Mouse (Mus musculus) heart, postnatal 4 days (tissue): ENCODE data around the gene Nid1. TPM values are rescaled to one million over a fixed set of nuclear protein-coding genes. Genes with fewer than 3 reads are reported as not detected.
A peak's percentile ranks its signal among the peaks of the same experiment; 100 is the strongest.
"Not testable (repeated sequence)": the region's sequence is repeated elsewhere in the genome, so short reads cannot be mapped to it uniquely, and the experiment has no call there.

Experiments used
- DNase-seq: peaks from one replicate; pipeline ENCODE4 v3.0.0; 2021
- total RNA-seq, 2 experiments: library from RNA; stranded (reverse); gene quantifications; 2 replicates each; pipeline ENCODE4 v1.2.3; 2021

The Nid1 gene
- total RNA-seq, 2 experiments from 2014 or later = 162 to 168 TPM

DNA sequence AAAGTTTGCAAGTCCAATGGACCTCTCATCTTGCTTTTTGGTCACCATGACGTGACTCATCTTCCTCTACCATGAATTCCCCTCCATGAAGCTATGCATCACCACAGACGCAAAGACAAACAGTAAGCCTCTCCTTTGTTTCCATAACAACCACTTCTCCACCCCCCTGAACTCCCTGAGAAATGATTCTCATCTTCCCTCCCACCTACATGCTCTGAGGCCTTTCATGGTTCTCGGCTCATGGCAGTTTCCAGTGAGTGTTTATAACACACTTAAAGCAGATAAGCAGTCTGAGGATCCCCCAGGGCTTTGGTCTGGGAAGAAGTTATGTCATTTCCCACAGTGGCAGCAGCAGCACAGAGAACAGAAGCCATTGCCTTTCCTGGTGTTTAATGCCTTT lies 56.2 kb downstream of the Nid1 start:
- DNase-seq = no peak

DNA sequence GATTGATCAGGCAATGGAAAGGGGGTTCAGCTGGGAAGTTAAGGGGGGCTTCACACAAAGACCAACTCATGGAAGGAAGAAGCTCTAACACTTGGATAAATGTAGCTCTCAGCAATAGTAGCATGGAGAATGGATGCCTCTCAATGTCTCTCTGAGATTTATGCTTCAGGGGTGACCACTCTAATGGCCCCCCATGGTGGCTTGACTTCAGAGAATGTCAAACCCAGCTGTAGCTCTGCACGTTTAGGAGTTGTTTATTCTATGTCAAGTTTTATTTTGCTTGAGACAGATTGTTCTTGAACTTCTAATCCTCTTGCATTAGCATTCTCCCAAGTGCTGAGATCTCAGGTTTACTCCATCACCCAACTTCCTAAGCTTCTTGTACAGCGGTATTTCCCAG lies 60.7 kb downstream of the Nid1 start:
- DNase-seq = no peak

DNA sequence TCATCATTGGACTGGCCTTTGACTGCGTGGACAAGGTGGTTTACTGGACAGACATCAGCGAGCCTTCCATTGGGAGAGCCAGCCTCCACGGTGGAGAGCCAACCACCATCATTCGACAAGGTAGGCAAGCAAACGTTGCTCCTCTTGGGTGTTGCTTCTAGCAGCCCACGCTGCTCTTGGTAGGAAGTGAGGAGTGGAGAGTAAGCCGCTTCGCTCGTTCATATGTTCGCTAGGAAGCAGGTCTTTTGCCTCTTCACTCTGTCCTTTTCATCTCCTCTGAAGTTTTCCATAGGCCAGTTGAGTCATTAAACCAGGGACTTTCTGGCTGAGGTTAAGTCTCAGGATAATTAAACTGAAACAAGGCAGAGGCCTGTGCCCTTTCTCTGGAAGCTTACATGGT lies 65.1 kb downstream of the Nid1 start:
- DNase-seq = no peak

DNA sequence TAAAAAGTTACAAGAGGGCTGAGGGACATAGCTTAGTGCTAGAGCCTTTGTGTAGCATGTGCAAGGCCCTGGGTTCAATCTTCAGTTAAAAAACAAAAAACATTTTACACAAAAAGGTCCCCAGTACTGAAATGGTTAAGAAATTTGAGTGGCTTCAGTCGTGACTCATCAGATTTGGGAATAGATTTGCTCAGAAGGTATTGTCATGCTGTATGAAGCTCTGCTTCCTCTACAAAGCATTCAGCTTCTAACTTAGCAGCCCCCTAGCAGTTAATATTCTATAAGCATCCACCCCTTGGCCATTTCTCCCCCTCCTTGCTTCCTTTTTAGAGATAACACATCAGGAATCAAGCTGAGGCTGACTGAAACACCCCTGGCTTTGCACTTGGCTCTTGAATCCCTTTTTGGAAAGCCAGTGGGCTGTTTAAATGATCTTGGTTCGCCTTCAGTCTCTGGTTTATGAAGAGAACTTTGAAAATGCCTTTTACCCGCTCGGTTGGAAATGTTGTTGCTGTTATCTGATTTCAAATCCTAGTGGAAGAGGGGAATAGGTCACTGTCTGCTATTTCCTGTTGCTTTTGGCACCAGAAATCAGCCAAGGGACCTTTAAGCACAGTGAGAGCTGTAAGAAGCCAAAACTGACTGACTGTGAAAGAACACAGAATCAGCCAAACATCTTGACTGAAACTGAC lies 66.5 kb downstream of the Nid1 start:
- DNase-seq = peak; percentile 22

DNA sequence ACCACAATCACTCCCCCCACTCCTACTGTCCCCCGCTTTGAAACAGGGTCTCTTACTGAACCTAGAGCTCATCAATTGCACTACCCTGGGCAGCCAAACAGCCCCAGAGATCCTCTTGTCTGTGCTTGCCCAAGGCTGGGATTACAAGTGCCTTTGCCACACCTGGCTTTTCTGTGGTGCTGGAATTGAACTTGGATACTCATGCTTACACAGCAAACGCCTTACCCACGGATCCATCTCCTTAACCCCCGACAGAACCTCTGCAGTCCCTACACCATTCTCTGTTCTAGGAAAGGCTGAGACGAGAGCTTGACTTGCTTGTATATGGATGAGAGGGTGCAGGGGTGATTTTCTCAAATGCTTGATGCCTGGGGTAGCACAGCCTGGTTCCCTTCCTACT lies 67.7 kb downstream of the Nid1 start:
- no peak for DNase-seq

DNA sequence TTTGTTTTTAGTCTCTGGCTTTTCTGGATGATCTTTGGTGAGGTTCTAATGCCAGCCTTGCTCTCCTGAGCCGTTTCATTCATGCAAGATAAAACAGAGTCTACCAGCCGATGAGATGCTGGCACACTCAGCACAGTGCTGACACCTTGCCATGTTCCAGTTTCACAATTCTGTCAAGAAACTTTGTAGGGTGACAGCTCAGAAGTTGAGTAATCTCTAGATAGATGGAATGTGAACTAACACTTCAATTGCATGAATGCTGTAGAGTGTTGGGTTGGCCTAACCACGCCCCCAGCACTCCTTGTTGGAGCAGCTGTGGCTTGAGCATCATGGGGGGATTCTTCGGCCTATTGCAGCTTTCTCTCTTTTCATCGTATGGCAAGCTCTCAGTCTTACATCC lies 69.2 kb downstream of the Nid1 start:
- no peak for DNase-seq

DNA sequence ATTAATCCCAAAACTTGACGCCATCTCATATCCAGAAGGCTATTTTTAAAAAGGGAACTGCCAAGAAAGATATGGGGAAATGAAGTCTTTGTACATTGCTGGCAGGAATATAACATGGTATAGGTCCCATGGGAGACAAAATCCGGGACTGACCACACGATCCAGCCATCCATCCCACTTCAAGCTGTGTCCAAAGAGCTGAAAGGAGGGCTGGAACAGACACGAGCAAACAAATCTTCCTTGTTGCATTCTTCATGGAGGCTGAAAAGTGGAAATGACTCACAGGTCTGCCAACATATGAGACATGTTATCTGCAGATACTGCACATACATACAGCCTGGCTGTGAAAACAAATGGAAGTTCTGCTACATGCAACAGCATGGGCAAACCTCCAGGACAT lies 77.5 kb downstream of the Nid1 start:
- no peak for DNase-seq

DNA sequence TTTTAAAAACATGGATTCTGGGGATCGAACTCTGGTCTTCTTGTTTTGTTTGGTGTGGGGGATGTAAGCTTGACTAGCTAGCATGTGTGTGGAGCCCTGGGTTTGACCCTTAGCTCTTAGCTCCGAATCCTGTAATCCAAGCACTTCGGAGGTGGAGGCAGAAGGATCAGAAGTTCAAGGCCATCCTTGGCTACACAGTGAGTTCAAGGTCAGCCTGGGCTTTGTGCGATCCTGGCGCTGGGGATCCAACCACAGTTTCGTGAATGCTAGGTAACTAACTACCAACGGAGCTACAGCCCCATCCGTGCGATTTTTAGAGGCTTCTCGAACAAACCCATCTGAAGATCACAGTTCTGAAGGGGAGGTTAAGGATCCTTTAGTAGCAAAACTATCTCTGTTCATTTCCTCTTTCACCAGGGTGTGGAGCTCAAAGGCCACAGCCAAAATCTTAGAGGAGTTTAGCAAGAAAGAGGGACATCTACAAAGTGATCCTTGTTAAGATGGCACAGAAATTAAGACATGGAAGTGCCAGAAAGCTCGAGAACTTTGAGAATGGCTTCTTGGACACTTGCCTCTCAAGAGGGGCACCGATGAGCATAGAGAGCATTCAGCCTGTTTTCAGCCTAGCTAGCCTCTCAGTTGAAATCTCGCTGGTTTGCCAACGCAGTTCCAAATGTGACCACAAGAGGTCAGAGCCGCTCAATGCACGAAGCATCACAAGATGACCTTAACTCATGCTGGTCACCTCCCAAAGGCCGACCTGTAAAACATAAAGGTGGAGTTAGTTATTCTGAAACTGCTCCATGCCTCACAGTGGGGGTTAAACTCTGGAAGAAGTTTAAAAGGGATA lies 79.2 kb downstream of the Nid1 start:
- peak; percentile 93 for DNase-seq

DNA sequence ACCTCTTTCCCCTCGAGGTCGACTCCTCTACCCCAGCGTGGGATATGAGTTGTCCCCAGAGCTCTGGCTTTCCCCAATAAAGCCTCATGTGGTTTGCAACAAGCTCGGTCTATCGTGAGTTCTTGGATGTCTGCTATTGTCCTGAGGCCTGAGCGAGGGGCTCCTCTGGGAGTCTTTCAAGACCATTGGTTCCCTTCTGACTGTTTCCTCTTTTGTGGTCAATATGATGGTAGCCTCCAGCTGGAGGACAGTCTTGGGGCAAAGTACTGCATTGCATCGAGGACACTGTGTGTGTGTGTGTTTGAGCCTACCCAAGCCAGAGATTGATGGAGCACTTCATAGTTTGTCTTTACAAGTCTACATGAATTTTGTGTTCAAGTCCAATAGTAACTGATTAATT lies 80.8 kb downstream of the Nid1 start:
- DNase-seq = no peak

DNA sequence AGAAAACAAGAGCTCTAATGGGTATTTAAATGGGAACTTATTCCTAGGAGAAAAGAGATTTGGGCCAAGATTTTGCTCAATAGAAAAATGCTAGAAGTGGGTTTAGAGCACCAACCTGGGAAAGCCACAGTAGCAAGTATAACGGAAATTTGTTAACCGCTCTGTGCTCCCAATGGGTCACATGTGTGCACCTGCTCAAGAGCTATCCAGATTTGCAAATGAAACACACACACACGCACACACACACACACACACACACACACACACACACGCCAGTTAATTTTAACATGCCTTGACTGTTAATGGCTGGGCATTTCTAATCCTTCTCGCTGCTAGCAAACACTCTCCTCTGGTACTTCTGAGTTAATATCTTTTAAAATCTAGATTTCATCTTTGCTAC lies 83.1 kb downstream of the Nid1 start:
- no peak for DNase-seq

DNA sequence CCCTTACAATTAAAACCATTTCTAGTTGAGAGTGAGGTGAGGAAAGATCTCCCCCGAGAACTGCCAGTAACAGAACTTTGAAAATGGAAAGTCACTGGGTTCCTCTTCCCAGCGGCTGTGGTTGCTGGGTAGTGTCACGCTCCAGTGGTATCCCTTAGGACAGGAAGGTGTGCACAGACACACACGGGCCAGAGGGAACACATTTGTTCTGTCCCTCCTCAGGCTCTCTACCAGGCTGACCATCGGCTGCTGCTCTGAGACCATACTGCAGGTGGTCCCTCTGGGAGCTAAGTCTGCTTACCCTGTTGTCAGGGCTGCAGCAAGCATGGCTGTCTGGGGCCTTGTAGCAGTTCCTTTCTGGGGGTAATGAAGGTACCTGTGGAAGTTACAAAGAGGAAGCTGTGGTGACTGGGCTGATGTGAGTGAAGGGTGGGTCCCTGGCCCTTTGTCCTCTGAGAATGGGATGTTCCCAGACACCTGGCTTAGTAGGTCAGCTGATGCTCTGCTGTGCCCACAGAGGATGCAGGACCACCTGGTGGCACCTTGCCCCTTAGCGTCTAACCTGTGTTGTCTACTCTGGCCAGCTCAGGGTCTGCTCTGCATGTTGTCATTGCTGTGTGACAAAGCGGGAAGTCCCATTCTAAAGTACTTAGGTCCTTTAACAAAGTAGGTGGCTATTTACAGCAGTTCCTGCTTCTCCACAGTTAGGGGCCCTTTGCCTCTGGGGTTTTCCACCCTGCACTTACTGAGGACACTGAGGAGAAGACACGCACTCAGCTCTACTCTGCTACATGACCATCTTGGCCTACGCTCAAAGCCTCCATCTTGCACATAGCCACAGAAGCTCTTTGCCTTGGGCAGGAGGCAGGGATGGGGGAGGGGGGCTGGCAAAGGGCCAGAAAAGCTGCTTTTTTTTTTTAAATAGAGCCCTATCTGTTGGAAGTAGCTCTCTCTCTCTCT lies 86.6 kb downstream of the Nid1 start:
- DNase-seq = peak; percentile 28

DNA sequence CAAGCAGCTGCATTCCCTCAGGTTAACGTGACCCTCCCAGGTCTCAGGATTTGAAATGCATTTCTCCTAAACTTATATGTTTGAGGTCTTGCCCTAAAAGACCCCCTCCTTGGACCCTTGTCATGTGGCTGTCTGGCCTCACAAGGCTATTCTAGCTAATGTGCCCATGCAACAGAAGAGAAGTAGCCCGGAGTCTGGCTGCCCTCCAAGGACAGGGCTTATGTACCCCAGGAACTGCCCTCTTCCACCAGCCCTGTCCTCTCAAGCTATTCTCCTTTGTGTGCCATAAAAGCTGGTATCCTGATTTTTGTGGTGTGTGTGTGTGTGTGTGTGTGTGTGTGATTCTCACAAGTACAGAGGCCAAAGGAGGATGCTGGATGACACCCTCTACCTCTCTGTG lies 87.9 kb downstream of the Nid1 start:
- no peak for DNase-seq

DNA sequence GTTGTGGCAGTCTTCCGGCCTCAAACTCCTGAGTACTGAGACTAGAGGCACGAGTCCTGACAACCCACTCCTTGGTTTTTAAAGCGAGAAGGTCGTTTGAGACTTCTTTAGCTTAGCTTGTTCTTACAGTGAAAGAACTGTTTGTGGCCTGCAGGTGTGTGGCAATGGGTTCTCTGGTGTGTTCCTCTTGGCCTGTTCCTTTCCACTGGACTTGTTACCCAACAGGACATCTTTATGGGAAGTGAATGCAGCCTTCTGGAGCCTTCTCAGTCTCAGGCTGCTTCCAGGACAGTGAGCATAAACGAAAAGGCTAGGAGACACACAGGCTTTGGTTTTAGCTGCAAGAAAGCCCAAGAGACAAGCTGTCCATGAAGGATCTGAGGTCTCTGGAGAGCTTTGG lies 88.5 kb downstream of the Nid1 start:
- DNase-seq = no peak

DNA sequence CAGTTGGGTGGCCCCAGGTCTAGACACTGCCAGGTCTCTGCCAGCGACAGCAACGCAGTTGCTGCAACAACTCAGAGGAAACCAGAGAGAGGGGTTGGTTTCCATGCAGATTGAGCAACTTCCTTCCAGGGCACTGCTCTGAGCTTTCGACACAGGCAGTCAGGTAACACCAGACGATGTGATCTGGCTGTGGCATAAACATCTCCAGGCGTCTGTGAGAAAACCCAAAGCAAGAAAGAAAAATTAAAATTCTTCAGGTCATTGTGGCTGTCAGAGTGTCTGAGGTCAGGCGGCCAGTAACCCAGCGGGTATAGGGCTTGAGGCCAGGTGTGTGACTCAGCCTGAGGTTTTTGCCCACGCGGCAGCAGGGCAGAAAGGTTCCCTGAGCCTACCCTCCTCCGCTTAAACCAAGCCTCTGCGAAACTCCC lies 91.8 kb downstream of the Nid1 start:
- no peak for DNase-seq

DNA sequence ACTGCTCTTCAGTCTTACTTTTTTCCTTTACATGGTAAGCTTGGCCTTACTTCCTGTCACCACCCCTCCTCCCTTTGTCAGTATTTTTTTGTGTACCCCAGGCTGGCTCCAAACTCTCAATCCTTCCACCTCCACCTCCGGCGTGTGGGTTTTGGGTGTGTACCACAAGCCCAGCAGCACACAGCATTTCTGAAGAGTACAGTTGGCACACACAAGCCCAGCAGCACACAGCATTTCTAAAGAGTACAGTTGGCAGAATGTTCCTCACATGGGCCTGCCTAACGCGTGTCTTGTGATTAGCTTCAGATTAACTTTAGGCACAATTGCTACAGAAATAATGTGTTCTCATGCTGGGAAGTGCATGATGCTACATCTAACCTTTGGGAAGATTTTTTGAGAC lies 93.6 kb downstream of the Nid1 start:
- no peak for DNase-seq

DNA sequence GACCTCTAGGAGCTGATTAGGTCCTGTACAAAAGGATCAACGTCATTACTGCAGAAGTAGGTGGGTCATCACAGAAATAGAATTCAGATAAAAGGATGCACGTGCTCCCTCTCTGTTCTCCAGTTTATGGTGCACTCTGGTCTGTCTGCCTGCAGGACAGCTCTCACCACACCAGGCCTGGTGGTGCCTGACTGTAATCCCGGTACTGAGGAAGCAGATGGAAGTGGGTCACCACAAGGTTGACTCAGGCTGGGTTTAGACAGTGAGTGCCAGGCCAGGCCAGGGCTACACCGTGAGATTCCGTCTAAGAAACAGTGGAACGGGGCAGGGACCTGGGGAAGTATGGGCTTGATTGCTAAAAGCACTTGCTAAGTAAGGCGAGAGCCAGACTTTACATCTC lies 94.6 kb downstream of the Nid1 start:
- DNase-seq = no peak

DNA sequence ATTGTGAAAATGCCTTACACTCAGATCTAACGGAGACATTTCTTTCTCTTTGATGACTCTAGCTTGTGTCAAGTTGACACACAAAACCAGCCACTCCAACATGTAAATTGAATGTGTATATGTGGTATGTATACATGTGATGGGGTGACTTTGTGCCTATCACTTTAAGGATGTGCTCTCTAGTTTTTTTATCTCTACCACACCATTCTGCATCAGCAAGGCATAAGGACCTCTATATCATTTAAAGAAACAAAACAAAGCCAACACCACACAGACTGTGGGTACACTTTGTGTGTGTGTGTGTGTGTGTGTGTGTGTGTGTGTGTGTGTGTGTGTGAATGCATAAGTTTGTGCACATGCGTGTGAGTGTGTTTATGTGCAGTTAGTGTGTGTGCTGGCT lies 99.2 kb downstream of the Nid1 start:
- no peak for DNase-seq

DNA sequence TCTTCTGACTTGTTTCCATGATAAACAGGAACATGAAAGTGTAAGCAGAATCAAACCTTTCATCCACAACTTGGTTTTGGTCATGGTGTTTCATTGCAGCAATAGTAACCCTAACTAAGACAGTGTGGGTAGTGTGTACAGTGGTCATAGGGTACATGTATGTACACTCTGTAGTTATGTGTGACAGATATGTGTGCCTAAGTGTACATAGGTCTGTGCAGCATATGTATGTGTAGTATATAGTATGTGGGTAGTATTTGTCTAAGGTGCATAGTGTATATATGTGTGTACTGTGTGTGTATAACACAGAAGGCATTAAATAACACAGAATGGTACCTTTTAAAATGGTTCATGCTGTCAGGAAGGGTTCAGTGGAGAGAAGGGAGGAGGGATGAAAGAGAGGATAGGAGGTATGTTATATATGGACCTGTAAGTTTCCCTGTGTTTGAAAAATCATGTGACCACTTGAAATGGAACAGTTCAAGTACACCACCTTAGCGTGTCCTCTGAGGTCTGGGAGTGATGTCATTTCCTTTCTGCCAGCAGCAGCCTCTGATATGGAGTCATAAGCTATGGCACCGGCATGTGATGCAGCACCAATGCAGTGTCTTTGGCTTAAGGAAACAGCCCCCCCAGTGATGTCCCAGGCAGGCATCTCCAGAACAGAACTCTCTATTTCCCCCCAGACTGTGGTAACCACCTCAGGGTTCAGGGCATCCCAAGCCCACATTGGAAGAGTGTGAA lies 100.1 kb downstream of the Nid1 start:
- DNase-seq = no peak

DNA sequence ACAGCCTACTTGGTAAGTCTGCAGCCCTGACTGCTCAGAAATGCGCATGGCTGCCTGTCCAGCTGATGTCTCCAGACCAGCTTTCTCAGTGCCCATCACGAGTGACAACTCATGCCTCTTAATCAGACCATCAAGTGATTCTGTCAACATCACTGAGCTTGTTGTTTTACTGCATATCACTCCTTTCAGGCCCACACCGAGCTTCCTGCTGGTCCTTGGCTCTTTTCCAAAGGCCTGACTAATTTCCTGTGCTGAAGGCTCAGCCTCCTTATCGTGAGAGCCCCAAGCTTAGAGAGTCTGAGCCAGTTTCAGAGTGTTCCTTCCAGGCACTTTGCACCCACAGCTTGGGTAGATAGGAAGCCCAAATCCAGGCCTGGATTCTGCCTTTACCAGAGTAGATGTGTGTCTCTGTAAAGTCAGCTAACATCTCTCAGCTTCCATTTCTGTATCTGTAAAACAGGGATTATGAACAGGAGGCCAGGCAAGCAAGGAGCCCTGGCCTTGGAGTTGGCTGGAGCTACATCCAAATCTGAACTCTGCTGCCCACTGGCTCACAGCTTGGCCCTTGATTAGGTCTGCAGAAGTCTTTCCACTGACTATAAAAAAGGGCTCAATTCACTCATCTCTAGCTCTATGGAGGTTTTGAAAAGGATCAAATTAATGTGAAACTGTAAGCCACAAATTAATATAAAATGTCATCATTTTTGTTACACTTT lies 101.4 kb downstream of the Nid1 start:
- DNase-seq = peak; percentile 63

DNA sequence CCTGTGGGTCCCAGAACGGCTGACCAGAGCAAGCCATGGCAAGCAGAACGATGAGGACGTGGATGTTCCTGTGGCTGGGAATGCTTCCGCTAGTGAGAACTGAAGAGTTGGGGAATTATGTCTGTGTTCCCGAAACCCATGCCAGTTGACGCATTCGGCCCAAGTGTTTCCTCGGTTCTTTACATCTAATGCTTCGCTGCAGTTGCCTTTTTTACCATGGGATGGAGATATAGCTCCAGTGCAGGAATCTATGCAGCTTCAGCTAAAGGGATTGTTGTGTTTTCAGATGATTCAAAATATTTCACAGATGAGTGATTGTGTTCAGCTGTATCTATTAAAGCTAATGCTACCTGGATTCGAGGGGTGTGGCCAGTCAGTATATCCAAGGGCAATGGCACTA lies 105.7 kb downstream of the Nid1 start:
- DNase-seq = not testable (repeated sequence)

DNA sequence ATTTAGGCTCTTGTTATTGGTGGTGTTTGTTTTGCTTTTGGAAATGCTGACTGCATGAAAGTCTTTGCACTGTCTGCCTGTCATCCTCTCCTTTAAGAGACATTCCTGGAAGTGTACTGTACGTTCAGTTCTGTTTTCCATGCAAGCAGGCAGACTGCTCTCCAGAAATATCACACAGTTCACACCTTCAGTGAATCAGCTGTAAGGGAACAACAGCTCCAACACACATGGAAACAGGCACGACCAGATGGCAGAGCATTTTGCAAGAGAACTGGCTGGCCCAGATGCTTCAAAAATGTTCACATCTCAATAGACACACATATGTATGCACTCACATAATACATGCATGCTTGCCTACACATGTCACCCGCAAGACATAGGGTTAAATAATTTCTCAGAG lies 109.4 kb downstream of the Nid1 start:
- no peak for DNase-seq

DNA sequence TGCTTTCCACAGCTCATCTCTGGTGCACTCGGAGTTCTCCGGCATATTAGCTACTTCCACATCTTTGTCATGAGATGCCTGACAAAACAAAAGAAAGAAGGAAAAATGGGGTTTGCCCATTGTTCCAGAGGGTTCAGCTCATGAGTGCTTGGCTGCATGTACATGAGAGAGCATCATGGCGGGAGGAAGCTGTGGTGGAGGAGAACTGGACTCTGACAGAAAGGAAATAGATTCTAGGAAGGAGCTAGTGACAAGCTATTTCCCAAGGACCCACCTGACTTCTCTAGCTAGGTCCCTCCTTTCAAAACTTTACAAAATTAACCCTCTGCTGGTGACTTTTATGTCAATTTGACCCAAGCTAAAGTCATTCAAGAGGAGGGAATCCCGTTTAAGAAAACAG lies 110.5 kb downstream of the Nid1 start:
- no peak for DNase-seq
